Mouse (Mus musculus): ENCODE measurements around the gene Sumf1. TPM values are rescaled to one million over a fixed set of nuclear protein-coding genes. Genes with fewer than 3 reads are reported as not detected.

Gene Sumf1
- total and polyA plus RNA-seq, 3 experiments = 11.0 to 23.1 (median 14.9) TPM

DNA sequence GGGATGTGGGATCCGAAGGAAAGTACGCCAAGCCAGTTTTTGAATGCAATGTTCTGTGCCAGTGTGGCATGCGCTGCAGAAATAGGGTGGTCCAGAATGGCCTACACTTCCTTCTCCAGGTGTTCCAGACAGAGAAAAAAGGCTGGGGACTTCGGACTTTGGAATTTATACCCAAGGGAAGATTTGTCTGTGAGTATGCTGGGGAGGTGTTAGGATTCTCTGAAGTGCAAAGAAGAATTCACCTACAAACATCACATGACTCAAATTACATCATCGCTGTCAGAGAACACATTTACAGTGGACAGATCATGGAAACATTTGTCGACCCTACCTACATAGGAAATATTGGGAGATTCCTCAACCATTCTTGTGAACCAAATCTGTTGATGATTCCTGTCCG is 109.5 kb downstream of the Sumf1 start:
- dilution Hi-C loops (cut with MboI; ENCODE audit: extremely low pct_ligation_motif_present, extremely low pct_unique_long_range_greater_than_20kb, low sequenced_read_pairs) = no loop called here

DNA sequence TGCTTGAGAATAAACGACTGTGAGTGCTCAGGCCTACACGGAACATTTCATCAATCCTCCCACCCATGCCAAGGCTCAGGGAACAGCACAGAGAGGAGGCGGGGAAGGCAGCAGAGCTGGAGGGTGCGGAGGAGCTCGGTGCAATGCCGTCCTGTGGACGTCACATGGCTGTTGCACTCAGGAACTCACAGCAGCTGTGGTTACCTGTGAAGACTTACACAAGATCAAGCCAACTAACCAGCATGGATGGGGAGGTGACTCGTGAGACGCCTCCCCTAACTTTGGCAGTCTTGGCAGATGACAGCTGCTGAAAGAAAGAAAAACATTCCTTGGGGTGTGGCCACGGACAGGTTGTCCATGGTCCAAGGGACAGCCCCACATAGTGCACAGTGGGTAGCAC is 110.8 kb downstream of the Sumf1 start:
- no peaks in the 10 kb centered on the region for H3K27me3 ChIP-seq (replicated peaks)
- H3K9ac ChIP-seq (ENCODE audit: insufficient read depth, low read depth) = no peak overlapping the region
- H3K9me3 ChIP-seq (replicated peaks; ENCODE audit: low read length) = peaks cover 5% of the 10 kb centered on the region
- no peak for DNase-seq (ENCODE audit: extremely low read depth)
- H3K36me3 ChIP-seq (replicated peaks in 1 of 2; ENCODE audit: control insufficient read depth in 1 of 2, insufficient read depth in 1 of 2, low read length in 1 of 2) = peaks cover 0 to 4% of the 10 kb centered on the region in 2 experiments
- no peaks in the 10 kb centered on the region for H3K79me2 ChIP-seq (replicated peaks; ENCODE audit: control insufficient read depth, extremely low read depth, insufficient read depth, poor library complexity, severe bottlenecking)
- H3K27ac ChIP-seq (ENCODE audit: insufficient read depth, low read depth) = no peak overlapping the region
- TF ChIP-seq CTCF (conservative IDR thresholded peaks at IDR 0.05 in 1 of 2, IDR thresholded peaks at IDR 0.05 in 1 of 2; ENCODE audit: low read depth in 2 of 2, low read length in 2 of 2) = no peak
- no peak for TF ChIP-seq PAX5 (IDR thresholded peaks at IDR 0.05; ENCODE audit: low read length)
- no peak for TF ChIP-seq EP300 (IDR thresholded peaks at IDR 0.05; ENCODE audit: low read length)
- no peak for TF ChIP-seq TBP (conservative IDR thresholded peaks at IDR 0.05; ENCODE audit: low read depth, low read length)
- no peak for TF ChIP-seq CHD2 (IDR thresholded peaks at IDR 0.05; ENCODE audit: low read length)
- no peak for TF ChIP-seq MEF2A (IDR thresholded peaks at IDR 0.05; ENCODE audit: borderline replicate concordance, low read depth, low read length)
- TF ChIP-seq SIN3A (IDR thresholded peaks at IDR 0.05; ENCODE audit: low read length) = no peak
- no peak for TF ChIP-seq ELF1 (IDR thresholded peaks at IDR 0.05; ENCODE audit: low read depth, low read length)
- TF ChIP-seq ZKSCAN1 (IDR thresholded peaks at IDR 0.05; ENCODE audit: borderline replicate concordance, low read depth, low read length) = no peak
- no peak for TF ChIP-seq JUN (IDR thresholded peaks at IDR 0.05; ENCODE audit: insufficient read depth, low read depth, low read length)
- no peak for TF ChIP-seq POLR2AphosphoS2 (IDR thresholded peaks at IDR 0.05; ENCODE audit: low read depth, low read length)
- TF ChIP-seq MAZ (IDR thresholded peaks at IDR 0.05; ENCODE audit: low read depth, low read length) = no peak
- no peak for TF ChIP-seq IRF4 (IDR thresholded peaks at IDR 0.05; ENCODE audit: low read depth, low read length)
- TF ChIP-seq CHD1 (IDR thresholded peaks at IDR 0.05; ENCODE audit: low read depth, low read length) = no peak
- no peak for TF ChIP-seq RAD21 (IDR thresholded peaks at IDR 0.05; ENCODE audit: low read depth, low read length)
- TF ChIP-seq GABPA (IDR thresholded peaks at IDR 0.05; ENCODE audit: insufficient replicate concordance, low read depth, low read length) = no peak
- TF ChIP-seq TCF12 (IDR thresholded peaks at IDR 0.05; ENCODE audit: low read depth, low read length) = no peak
- TF ChIP-seq MAFK (IDR thresholded peaks at IDR 0.05; ENCODE audit: insufficient replicate concordance, low read length) = no peak
- no peak for TF ChIP-seq POLR2A (IDR thresholded peaks at IDR 0.05; ENCODE audit: low read depth, low read length)
- no peak for TF ChIP-seq MYC (IDR thresholded peaks at IDR 0.05; ENCODE audit: low read depth, low read length)
- no peak overlapping the region for H3K4me2 ChIP-seq (ENCODE audit: insufficient read depth, low read depth, poor library complexity, severe bottlenecking)
- in situ Hi-C loops (cut with MboI; ENCODE audit: low pct_ligation_motif_present, low pct_unique_long_range_greater_than_20kb, low sequenced_read_pairs) = loop anchor here (25.0 kb wide), 2 partner anchors 663 to 1262 kb away; partner anchors contain the start of gene Crbn
- no peaks in the 10 kb centered on the region for H3K4me1 ChIP-seq (ENCODE audit: control insufficient read depth in 1 of 2, insufficient read depth in 2 of 2)
- no peak overlapping the region for H3K4me3 ChIP-seq (replicated peaks in 1 of 3; ENCODE audit: low read depth in 2 of 3, low read length in 2 of 3, poor library complexity in 1 of 3)
- dilution Hi-C loops (cut with MboI; ENCODE audit: extremely low pct_ligation_motif_present, extremely low pct_unique_long_range_greater_than_20kb, low sequenced_read_pairs) = no loop called here

More for the DNA sequence above, 109.5 kb downstream of the Sumf1 start:
- H3K4me2 ChIP-seq (ENCODE audit: insufficient read depth, low read depth, poor library complexity, severe bottlenecking) = no peak overlapping the region
- H3K9ac ChIP-seq (ENCODE audit: insufficient read depth, low read depth) = no peak overlapping the region
- no peaks in the 10 kb centered on the region for H3K4me1 ChIP-seq (ENCODE audit: control insufficient read depth in 1 of 2, insufficient read depth in 2 of 2)
- no peaks in the 10 kb centered on the region for H3K79me2 ChIP-seq (replicated peaks; ENCODE audit: control insufficient read depth, extremely low read depth, insufficient read depth, poor library complexity, severe bottlenecking)
- peaks cover 0 to 4% of the 10 kb centered on the region in 2 experiments for H3K36me3 ChIP-seq (replicated peaks in 1 of 2; ENCODE audit: control insufficient read depth in 1 of 2, insufficient read depth in 1 of 2, low read length in 1 of 2)
- H3K27ac ChIP-seq (ENCODE audit: insufficient read depth, low read depth) = no peak overlapping the region
- peaks cover 5% of the 10 kb centered on the region for H3K9me3 ChIP-seq (replicated peaks; ENCODE audit: low read length)
- no peak overlapping the region for H3K4me3 ChIP-seq (replicated peaks in 1 of 3; ENCODE audit: low read depth in 2 of 3, low read length in 2 of 3, poor library complexity in 1 of 3)
- no peak for TF ChIP-seq USF2 (conservative IDR thresholded peaks at IDR 0.05; ENCODE audit: low read depth, low read length)
- TF ChIP-seq RAD21 (IDR thresholded peaks at IDR 0.05; ENCODE audit: low read depth, low read length) = no peak
- no peak for TF ChIP-seq POLR2AphosphoS2 (IDR thresholded peaks at IDR 0.05; ENCODE audit: low read depth, low read length)
- TF ChIP-seq PAX5 (IDR thresholded peaks at IDR 0.05; ENCODE audit: low read length) = no peak
- no peaks in the 10 kb centered on the region for H3K27me3 ChIP-seq (replicated peaks)
- no peak for DNase-seq (ENCODE audit: extremely low read depth)
- in situ Hi-C loops (cut with MboI; ENCODE audit: low pct_ligation_motif_present, low pct_unique_long_range_greater_than_20kb, low sequenced_read_pairs) = no loop called here

Measured in CH12.LX (cell line).